Mouse (Mus musculus): ENCODE results near the gene Golt1a. TPM values are rescaled to one million over a fixed set of nuclear protein-coding genes. Genes with fewer than 3 reads are reported as not detected.
A peak's percentile ranks its signal among the peaks of the same experiment; 100 is the strongest.

The Golt1a gene
- polyA plus RNA-seq (2016; fragmentation: Nextera tagmentation; extraction: Ambion mirVana), result not detected in 2 replicates

DNA sequence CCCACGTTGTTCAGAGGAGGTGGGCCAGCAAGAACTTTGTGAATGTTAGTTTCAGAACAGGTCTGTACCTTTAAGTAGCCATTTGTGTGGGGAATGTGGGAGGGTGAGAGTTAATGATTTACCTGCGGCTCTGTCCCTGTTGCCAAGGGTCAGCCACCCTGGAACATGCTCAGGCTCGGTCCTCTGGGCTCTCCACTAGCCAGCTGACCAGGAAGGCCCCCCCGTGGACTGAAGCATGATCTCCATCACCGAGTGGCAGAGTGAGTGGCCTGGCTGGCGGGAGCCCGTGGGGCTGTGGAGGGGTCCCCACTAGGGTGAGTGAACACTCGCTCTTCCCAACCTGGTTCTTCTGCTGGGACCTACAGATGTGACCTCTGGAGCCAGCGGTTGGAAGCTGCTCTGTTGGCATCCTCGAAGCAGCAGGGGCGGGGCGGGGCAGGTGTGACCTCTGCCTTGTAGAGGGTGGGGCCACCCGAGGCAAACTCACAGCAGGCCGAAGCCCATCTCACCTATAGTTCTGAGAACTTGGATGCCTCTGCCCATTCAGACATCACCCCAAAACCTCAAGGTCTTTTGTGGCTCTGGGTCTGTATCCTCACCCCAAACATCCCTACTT, at the start of gene Golt1a:
Golt1a (plus strand) TSS at position 149 of the 616 bp plus-strand sequence.
- Histone ChIP-seq H3K4me1 (peaks cover 21% of the 10 kb centered on the region), H3K9me3 (no peaks in the 10 kb centered on the region), H3K27ac (replicated peaks) (no peak within 1 kb of the TSS), H3K27me3 (replicated peaks; ENCODE audit: low read depth, poor library complexity, severe bottlenecking) (peaks cover 23% of the 10 kb centered on the region), H3K4me3 (no peak within 1 kb of the TSS), H3K36me3 (replicated peaks) (no peaks in the 10 kb centered on the region)
- WGBS, result 67% methylated on average over 14 of the region's 14 CpGs
- DNase-seq (ENCODE audit: low spot score), result no peak

DNA sequence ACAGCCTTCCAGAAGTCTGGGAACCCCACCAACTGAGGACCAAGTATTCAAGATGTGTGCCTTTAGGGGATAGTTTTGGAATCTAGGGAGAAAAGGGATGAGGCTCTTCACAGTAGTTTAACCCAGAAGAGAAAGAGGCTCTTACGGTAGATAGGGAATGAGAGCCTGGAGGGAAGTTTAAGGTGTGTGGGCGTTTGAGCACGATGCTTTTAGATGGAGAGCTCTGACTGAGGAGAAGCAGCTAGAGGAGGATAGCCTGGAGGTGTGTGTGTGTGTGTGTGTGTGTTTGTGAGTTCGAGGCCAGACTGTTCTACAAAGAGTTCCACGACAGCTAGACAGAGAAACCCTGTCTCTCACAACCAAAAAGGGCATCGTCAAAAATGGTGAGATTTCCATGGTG, 47.0 kb upstream of the Golt1a start:
- no peak overlapping the region for H3K4me3 ChIP-seq
- WGBS, result 87% methylated on average over 6 of the region's 6 CpGs
- DNase-seq (ENCODE audit: low spot score), result no peak
- peaks cover 17% of the 10 kb centered on the region for H3K27me3 ChIP-seq (replicated peaks; ENCODE audit: low read depth, poor library complexity, severe bottlenecking)
- no peak overlapping the region for H3K27ac ChIP-seq (replicated peaks)
- peaks cover 42% of the 10 kb centered on the region for H3K4me1 ChIP-seq
- peaks cover 6% of the 10 kb centered on the region; the same call in 1 of the 2 replicates for H3K36me3 ChIP-seq (replicated peaks)
- no peaks in the 10 kb centered on the region for H3K9me3 ChIP-seq

DNA sequence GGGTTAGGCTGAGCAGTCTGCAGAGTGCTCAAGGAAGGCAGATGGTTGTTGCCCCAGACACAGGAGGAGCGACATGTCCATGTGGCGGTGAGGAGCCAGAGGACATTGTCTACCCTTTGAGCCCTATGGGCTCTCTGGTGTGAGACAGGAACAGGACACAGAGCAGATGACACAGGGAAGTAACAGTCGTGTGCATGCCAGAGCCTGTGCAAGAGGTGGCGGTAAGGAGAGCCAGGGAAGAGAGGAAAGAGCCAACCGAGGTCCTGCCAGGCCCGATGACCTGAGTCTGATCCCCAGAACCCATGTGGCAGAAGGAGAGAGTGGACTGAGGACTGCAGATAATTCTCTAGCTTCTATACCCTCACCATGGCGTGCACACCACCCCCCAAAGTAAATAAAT, 46.5 kb upstream of the Golt1a start:
- Histone ChIP-seq H3K4me1 (peaks cover 43% of the 10 kb centered on the region), H3K27me3 (replicated peaks; ENCODE audit: low read depth, poor library complexity, severe bottlenecking) (peaks cover 17% of the 10 kb centered on the region), H3K4me3 (no peak overlapping the region), H3K36me3 (replicated peaks) (peaks cover 6% of the 10 kb centered on the region; the same call in 1 of the 2 replicates), H3K9me3 (no peaks in the 10 kb centered on the region), H3K27ac (replicated peaks) (no peak overlapping the region)
- WGBS, result 88% methylated on average over 7 of the region's 7 CpGs
- no peak for DNase-seq (ENCODE audit: low spot score)

DNA sequence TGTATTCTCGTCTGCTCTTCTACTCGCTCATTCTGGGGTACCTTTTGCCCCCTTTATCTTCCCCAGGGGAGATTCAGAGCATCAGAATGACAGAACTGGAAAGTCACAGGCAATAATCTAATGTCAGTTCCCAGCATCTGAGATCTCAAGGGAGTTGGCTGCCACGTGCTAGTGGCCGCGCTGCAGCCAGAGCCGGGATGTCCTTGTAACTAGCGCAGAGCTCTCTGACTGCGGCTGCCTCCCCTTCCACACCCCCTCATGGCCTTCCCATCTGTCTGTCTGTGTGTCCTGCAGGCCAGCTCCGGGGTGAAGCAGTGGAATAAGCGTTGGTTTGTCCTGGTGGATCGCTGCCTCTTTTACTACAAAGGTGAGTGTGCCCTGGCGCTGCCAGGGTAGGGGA, 45.2 kb upstream of the Golt1a start:
- no peak for DNase-seq (ENCODE audit: low spot score)
- Histone ChIP-seq H3K27ac (replicated peaks) (no peak overlapping the region), H3K36me3 (replicated peaks) (peaks cover 6% of the 10 kb centered on the region; the same call in 1 of the 2 replicates), H3K4me3 (no peak overlapping the region), H3K9me3 (no peaks in the 10 kb centered on the region), H3K27me3 (replicated peaks; ENCODE audit: low read depth, poor library complexity, severe bottlenecking) (peaks cover 17% of the 10 kb centered on the region), H3K4me1 (peaks cover 41% of the 10 kb centered on the region)
- 70% methylated on average over 12 of the region's 12 CpGs for WGBS

DNA sequence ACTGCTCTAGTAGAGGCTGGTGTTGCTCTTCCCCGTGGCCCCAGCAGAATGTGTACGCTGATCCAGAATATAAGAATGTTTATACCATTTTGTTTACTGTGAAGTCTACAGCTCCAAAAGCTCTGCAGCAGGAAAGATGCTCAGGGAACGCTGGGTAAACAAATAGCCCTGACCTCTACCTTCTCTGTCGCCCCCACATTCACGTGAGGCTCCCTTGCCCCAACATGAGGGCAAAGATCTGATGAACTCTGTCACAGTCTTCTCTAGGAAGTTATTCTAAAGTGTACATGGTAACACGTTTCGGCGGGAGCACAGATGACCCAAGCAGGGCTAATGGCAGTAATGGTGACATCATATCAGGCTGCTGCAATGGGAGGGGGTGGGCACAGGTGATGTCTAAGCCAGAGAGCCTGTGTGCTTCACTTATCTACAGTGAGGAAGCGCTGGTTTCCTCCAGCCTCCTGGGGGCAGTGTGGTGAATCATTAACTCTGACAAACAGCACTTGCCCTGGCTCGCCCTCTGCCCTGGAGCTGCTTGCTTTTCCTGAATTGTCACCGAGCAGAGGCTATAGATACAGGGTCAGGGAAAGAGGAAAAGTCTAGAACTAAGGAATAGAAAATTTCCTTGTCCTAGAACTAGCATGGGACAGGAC, 44.4 kb upstream of the Golt1a start:
- no peaks in the 10 kb centered on the region for H3K9me3 ChIP-seq
- peak; percentile 24 for DNase-seq (ENCODE audit: low spot score)
- peaks cover 6% of the 10 kb centered on the region; the same call in 1 of the 2 replicates for H3K36me3 ChIP-seq (replicated peaks)
- H3K27ac ChIP-seq (replicated peaks), result no peak overlapping the region
- H3K4me3 ChIP-seq, result no peak overlapping the region
- 56% methylated on average over 11 of the region's 11 CpGs for WGBS
- peaks cover 49% of the 10 kb centered on the region for H3K4me1 ChIP-seq
- H3K27me3 ChIP-seq (replicated peaks; ENCODE audit: low read depth, poor library complexity, severe bottlenecking), result peaks cover 17% of the 10 kb centered on the region

DNA sequence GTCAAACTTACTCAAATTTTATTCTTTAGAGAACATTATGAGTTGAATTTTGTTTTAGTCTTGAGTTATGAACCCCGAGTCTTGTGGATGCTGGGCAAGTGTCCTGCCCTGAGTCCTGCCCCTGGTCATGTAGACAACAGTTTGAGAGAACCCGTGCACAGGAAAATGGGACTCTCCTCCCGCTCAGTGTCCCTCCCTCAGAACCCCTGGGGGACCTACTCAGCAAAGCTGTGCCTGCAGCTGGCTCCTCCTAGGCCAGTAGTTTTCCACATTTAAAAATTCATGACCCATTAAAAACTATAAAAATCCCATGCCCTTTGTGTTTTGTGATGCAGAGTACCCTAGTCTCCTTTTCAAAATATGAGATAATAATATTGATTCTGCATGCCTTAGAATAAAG, 42.5 kb upstream of the Golt1a start:
- peaks cover 5% of the 10 kb centered on the region; the same call in 1 of the 2 replicates for H3K36me3 ChIP-seq (replicated peaks)
- H3K9me3 ChIP-seq, result no peaks in the 10 kb centered on the region
- H3K27ac ChIP-seq (replicated peaks), result no peak overlapping the region
- H3K4me3 ChIP-seq, result no peak overlapping the region
- WGBS, result 68% methylated on average over 3 of the region's 3 CpGs
- peaks cover 17% of the 10 kb centered on the region for H3K27me3 ChIP-seq (replicated peaks; ENCODE audit: low read depth, poor library complexity, severe bottlenecking)
- no peak for DNase-seq (ENCODE audit: low spot score)
- H3K4me1 ChIP-seq, result peaks cover 45% of the 10 kb centered on the region

DNA sequence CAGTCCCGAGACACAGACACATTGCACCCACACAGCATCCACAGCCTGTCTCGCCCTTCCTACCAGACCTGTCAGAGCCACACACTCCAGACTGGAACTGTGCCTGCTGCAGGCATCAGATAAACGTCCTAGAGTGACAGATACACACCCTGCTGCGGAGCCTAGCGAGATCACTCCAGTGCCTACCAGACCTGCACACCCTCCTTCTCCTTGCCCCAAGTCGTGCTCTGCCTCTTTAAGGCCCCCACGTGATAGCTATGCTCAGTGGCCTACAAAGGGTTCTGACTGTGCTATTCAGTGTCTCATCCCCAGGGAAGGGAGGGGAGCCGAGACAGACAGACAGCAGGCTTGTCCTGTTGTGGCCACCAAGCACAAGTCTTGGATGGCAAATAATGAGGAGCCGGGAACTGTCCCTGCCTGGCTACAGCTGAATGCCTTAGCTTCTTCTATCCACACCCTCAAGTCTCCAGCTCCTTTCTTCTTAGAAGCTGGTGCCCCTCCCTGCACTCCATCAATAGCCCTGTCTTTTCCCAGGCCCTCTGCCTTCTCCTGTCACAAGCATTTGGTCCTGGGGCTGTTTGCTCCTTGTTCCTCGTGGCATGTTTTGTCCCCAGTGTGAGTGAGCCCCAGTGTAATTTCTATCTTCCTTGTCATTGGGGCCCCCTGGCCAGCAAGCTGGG, 41.6 kb upstream of the Golt1a start:
- Histone ChIP-seq H3K9me3 (no peaks in the 10 kb centered on the region), H3K27me3 (replicated peaks; ENCODE audit: low read depth, poor library complexity, severe bottlenecking) (peaks cover 17% of the 10 kb centered on the region), H3K36me3 (replicated peaks) (0 out of 2 replicates have a peak, but pooled peaks cover 4% of the 10 kb centered on the region), H3K4me1 (peaks cover 45% of the 10 kb centered on the region), H3K27ac (replicated peaks) (peak overlapping the region; percentile 52), H3K4me3 (no peak overlapping the region)
- peak; percentile 17 for DNase-seq (ENCODE audit: low spot score)
- 23% methylated on average over 10 of the region's 10 CpGs for WGBS

DNA sequence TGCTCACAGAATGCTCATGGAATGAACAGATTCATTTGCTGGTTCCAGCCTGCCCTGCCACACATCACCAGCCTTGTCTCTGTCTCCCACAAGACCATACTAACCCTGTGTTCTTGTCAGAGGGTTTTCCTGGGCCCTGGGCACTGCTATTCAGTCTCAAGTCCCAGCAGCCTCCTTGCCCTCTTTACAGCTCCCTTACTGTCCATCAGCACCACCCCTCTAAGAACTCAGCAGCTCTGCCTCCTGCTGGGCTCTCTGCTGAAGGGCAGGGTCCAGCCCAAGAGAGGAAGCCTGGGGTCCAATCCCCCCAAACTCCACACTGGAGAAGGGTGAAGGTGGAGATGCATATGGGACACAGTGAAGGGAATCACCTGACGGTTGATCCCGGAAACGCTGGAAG, 41.1 kb upstream of the Golt1a start:
- WGBS, result 73% methylated on average over 3 of the region's 3 CpGs
- peak overlapping the region; percentile 52 for H3K27ac ChIP-seq (replicated peaks)
- peaks cover 45% of the 10 kb centered on the region for H3K4me1 ChIP-seq
- no peak overlapping the region for H3K4me3 ChIP-seq
- H3K9me3 ChIP-seq, result no peaks in the 10 kb centered on the region
- DNase-seq (ENCODE audit: low spot score), result peak; percentile 29
- peaks cover 17% of the 10 kb centered on the region for H3K27me3 ChIP-seq (replicated peaks; ENCODE audit: low read depth, poor library complexity, severe bottlenecking)
- H3K36me3 ChIP-seq (replicated peaks), result 0 out of 2 replicates have a peak, but pooled peaks cover 4% of the 10 kb centered on the region

DNA sequence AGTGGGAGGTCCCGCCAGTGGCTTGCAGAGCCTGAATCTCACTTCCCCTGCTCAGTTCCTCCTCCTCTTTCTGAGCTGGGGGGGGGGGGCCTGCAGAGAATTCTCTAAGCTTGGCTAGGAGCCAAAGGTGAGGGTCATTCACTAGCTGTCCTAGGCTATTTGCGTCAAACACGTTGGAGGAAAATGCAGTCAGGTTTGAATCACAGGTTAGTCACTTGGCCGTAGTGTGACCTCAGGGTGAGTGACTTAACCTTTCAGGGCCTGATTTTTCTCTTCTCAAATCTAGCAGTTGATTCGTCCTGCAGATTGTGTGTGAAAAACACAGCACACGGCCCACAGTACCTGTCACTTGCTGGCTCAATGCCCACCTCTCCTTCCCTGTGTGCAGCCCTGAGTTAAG, 39.3 kb upstream of the Golt1a start:
- 41% methylated on average over 6 of the region's 6 CpGs for WGBS
- peaks cover 12% of the 10 kb centered on the region for H3K36me3 ChIP-seq (replicated peaks)

DNA sequence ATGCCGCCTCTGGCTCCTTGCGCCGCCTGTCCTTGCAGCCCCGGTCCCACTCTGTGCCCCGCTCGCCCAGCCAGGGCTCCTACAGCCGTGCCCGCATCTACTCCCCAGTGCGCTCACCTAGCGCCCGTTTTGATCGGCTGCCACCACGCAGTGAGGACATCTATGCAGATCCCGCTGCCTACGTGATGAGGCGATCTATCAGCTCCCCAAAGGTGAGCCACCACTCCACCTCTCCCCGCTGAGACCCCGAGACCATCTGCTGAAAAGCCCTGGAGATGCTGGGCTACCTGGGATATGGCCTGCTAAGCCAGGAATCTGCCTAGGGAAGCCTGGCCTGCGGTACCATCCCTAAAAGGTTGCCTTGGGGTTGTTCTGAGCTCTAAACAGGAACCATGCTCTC, 35.4 kb upstream of the Golt1a start:
- DNase-seq (ENCODE audit: low spot score), result no peak

More for the DNA sequence above, 39.3 kb upstream of the Golt1a start:
- no peaks in the 10 kb centered on the region for H3K9me3 ChIP-seq
- no peak overlapping the region for H3K27ac ChIP-seq (replicated peaks)
- H3K27me3 ChIP-seq (replicated peaks; ENCODE audit: low read depth, poor library complexity, severe bottlenecking), result peaks cover 23% of the 10 kb centered on the region
- DNase-seq (ENCODE audit: low spot score), result peak; percentile 28
- peaks cover 36% of the 10 kb centered on the region for H3K4me1 ChIP-seq
- no peak overlapping the region for H3K4me3 ChIP-seq

DNA sequence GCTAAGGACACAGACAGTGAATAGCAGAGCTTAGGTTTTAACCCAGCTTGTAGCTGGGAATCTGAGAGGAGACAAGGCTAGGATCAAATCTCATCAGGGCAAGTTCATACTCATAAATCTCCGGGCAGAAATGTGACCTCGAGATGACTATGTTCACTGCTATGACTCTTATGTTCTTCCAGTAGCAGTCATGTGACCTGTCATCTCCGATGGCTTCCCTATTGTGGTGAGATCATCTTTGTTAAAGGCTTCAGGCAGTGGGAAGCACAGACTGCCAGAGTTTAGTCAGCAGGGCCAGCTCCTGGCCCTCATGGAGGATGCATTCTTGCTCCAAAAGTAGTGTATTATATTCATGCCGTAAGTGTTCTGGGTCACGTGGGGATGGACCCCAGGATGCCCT, 32.6 kb upstream of the Golt1a start:
- Histone ChIP-seq H3K4me3 (no peak overlapping the region), H3K27ac (replicated peaks) (no peak overlapping the region), H3K27me3 (replicated peaks; ENCODE audit: low read depth, poor library complexity, severe bottlenecking) (peaks cover 19% of the 10 kb centered on the region), H3K36me3 (replicated peaks) (peaks cover 12% of the 10 kb centered on the region), H3K4me1 (peaks cover 22% of the 10 kb centered on the region), H3K9me3 (no peaks in the 10 kb centered on the region)
- 81% methylated on average over 5 of the region's 5 CpGs for WGBS
- DNase-seq (ENCODE audit: low spot score), result no peak

More for the DNA sequence above, 35.4 kb upstream of the Golt1a start:
- Histone ChIP-seq H3K4me3 (no peak overlapping the region), H3K9me3 (no peaks in the 10 kb centered on the region), H3K4me1 (peaks cover 34% of the 10 kb centered on the region), H3K27me3 (replicated peaks; ENCODE audit: low read depth, poor library complexity, severe bottlenecking) (peaks cover 19% of the 10 kb centered on the region), H3K27ac (replicated peaks) (no peak overlapping the region), H3K36me3 (replicated peaks) (peaks cover 12% of the 10 kb centered on the region)
- WGBS, result 90% methylated on average over 19 of the region's 19 CpGs

DNA sequence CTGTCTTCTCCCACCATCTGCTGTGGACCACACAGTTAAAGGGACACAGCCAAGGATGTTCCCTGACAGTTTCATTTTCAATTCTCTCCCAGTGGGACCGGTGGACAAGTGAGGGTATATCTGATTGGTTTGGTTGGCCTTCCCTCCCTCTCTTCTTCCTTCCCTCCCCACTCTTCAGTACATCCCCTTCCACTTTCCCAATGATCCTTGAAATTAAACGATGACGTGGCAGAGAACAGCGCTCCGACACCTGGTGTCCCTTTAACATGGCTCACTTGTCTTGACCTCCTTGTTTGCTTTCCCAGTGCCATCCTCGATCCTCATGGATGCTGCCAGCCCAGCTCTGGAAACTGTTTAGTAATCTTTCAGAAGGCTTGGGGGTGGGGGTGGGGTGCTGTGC, 31.1 kb upstream of the Golt1a start:
- no peak overlapping the region for H3K27ac ChIP-seq (replicated peaks)
- DNase-seq (ENCODE audit: low spot score), result no peak
- 79% methylated on average over 6 of the region's 6 CpGs for WGBS
- peaks cover 19% of the 10 kb centered on the region for H3K27me3 ChIP-seq (replicated peaks; ENCODE audit: low read depth, poor library complexity, severe bottlenecking)
- peaks cover 27% of the 10 kb centered on the region for H3K4me1 ChIP-seq
- no peaks in the 10 kb centered on the region for H3K9me3 ChIP-seq
- no peak overlapping the region for H3K4me3 ChIP-seq
- peaks cover 7% of the 10 kb centered on the region for H3K36me3 ChIP-seq (replicated peaks)
